Mouse (Mus musculus) stomach, postnatal 0 days (tissue): ENCODE data around the gene Bicral. TPM values are rescaled to one million over a fixed set of nuclear protein-coding genes. Genes with fewer than 3 reads are reported as not detected.

Experiments
- ATAC-seq: fragments of 200-750 bp; cut with Nextera tagmentation; 2 replicates; pipeline ENCODE4 v1.8.0; 2017; ENCODE audit not compliant: low FRiP score, low TSS enrichment
- DNase-seq: peaks from one replicate; pipeline ENCODE4 v3.0.0-alpha.2; 2016; ENCODE audit warnings: low spot score
- H3K27ac ChIP-seq: fragments of 300-500 bp; sonication (generic); replicated peaks from 2 replicates; pipeline ENCODE4 v1.5.1; 2014; ENCODE audit warnings: mild to moderate bottlenecking, control low read depth
- H3K27me3 ChIP-seq: fragments of 300-500 bp; sonication (generic); 2 replicates; pipeline ENCODE4 v1.6.1; 2014; ENCODE audit warnings: low read length; ENCODE audit not compliant: control insufficient read depth, insufficient read depth
- H3K36me3 ChIP-seq: fragments of 300-500 bp; sonication (generic); 2 replicates; pipeline ENCODE4 v1.6.1; 2014; ENCODE audit warnings: low read length, mixed read lengths; ENCODE audit not compliant: control insufficient read depth, insufficient read depth
- H3K4me1 ChIP-seq: fragments of 300-500 bp; sonication (generic); replicated peaks from 2 replicates; pipeline ENCODE4 v1.6.1; 2014; ENCODE audit warnings: antibody characterized with exemption; ENCODE audit not compliant: control insufficient read depth, insufficient read depth
- H3K4me2 ChIP-seq: fragments of 300-500 bp; sonication (generic); replicated peaks from 2 replicates; pipeline ENCODE4 v1.6.1; 2014; ENCODE audit warnings: low read depth, mild to moderate bottlenecking, control low read depth, moderate library complexity
- H3K4me3 ChIP-seq: fragments of 300-500 bp; sonication (generic); 2 replicates; pipeline ENCODE4 v1.5.1; 2014; ENCODE audit warnings: low read depth, low read length, control low read depth
- H3K9ac ChIP-seq: fragments of 300-500 bp; sonication (generic); 2 replicates; pipeline ENCODE4 v1.6.1; 2014; ENCODE audit warnings: mild to moderate bottlenecking, low read length, control low read depth, mixed read lengths
- H3K9me3 ChIP-seq: fragments of 300-500 bp; sonication (generic); 2 replicates; pipeline ENCODE4 v1.6.1; 2016; ENCODE audit warnings: low read length; ENCODE audit not compliant: control insufficient read depth
- CTCF ChIP-seq: IDR thresholded peaks from 2 replicates; pipeline ENCODE4 v1.5.1; 2016; ENCODE audit warnings: antibody characterized with exemption, low read depth, mild to moderate bottlenecking, moderate library complexity
- EP300 ChIP-seq: optimal IDR thresholded peaks from 2 replicates; pipeline ENCODE3; 2016; ENCODE audit warnings: antibody characterized with exemption
- WGBS: fragments of 180-500 bp; shearing (Covaris S2); extraction: QIAGEN DNeasy Blood & Tissue Kit; methylation state at CpG from one replicate; pipeline ENCODE4 v1.1.7; 2014; 5-methylcytosine and 5-hydroxymethylcytosine counted together
- polyA plus RNA-seq: library from polyadenylated mRNA; unstranded; fragments of >200 nt; fragmentation: Nextera tagmentation; extraction: Ambion mirVana; gene quantifications from 2 replicates; pipeline ENCODE4 v1.2.1, GENCODE M21; 2015

Bicral gene
- polyA plus RNA-seq, 1 experiment from 2014 or later, result 2.3 TPM

GRCm38 (mm10) chr17:46809131-46809830 is 49.0 kb downstream of the Bicral start:
- TF ChIP-seq CTCF (no peak), EP300 (no peak)
- ATAC-seq (no peak), DNase-seq (no peak)
- H3K9ac ChIP-seq, result no peak overlapping the region
- H3K27me3 ChIP-seq, result no peaks in the 10 kb centered on the region
- H3K36me3 ChIP-seq, result peaks cover 28% of the 10 kb centered on the region
- H3K4me2 ChIP-seq, result no peak overlapping the region
- H3K27ac ChIP-seq, result no peak overlapping the region
- WGBS, result 81% methylated on average over 6 of the region's 6 CpGs
- no peaks in the 10 kb centered on the region for H3K9me3 ChIP-seq
- no peak overlapping the region for H3K4me3 ChIP-seq
- H3K4me1 ChIP-seq, result no peaks in the 10 kb centered on the region

GRCm38 (mm10) chr17:46808376-46808775 is 49.9 kb downstream of the Bicral start:
- H3K9ac ChIP-seq, result no peak overlapping the region
- no peak overlapping the region for H3K4me2 ChIP-seq
- 86% methylated on average over 9 of the region's 10 CpGs for WGBS
- no peaks in the 10 kb centered on the region for H3K9me3 ChIP-seq
- no peak for DNase-seq
- H3K27ac ChIP-seq, result no peak overlapping the region
- no peak for ATAC-seq
- TF ChIP-seq CTCF (no peak), EP300 (no peak)
- H3K4me1 ChIP-seq, result no peaks in the 10 kb centered on the region
- H3K27me3 ChIP-seq, result no peaks in the 10 kb centered on the region
- H3K36me3 ChIP-seq, result peaks cover 28% of the 10 kb centered on the region
- no peak overlapping the region for H3K4me3 ChIP-seq

GRCm38 (mm10) chr17:46801761-46802160 is 56.5 kb downstream of the Bicral start:
- H3K27me3 ChIP-seq, result no peaks in the 10 kb centered on the region
- 78% methylated on average over 6 of the region's 6 CpGs for WGBS
- no peaks in the 10 kb centered on the region for H3K9me3 ChIP-seq
- H3K27ac ChIP-seq, result no peak overlapping the region
- no peak overlapping the region for H3K9ac ChIP-seq
- peaks cover 29% of the 10 kb centered on the region for H3K36me3 ChIP-seq
- H3K4me2 ChIP-seq, result no peak overlapping the region
- DNase-seq (no peak), ATAC-seq (no peak)
- H3K4me3 ChIP-seq, result no peak overlapping the region
- no peaks in the 10 kb centered on the region for H3K4me1 ChIP-seq
- TF ChIP-seq CTCF, result no peak
- no peak for TF ChIP-seq EP300

- whole genome bisulfite sequencing, result 62% methylated on average over 10 of the region's 10 CpGs
- no peak overlapping the region for H3K4me2 ChIP-seq
- no peak overlapping the region for H3K9ac ChIP-seq
- DNase-seq, result no peak
- no peak for ATAC-seq
- no peak overlapping the region for H3K4me3 ChIP-seq
- H3K27ac ChIP-seq, result no peak overlapping the region
- H3K27me3 ChIP-seq, result no peaks in the 10 kb centered on the region
- peaks cover 19% of the 10 kb centered on the region for H3K36me3 ChIP-seq
- no peaks in the 10 kb centered on the region for H3K4me1 ChIP-seq
- no peak for TF ChIP-seq CTCF
- no peak for TF ChIP-seq EP300
- H3K9me3 ChIP-seq, result no peaks in the 10 kb centered on the region
Observed at GRCm38 (mm10) chr17:46799680-46800079, 58.6 kb downstream of the Bicral start.

- no peak overlapping the region for H3K9ac ChIP-seq
- TF ChIP-seq EP300 (no peak), CTCF (no peak)
- H3K4me2 ChIP-seq, result no peak overlapping the region
- no peaks in the 10 kb centered on the region for H3K27me3 ChIP-seq
- WGBS, result 37% methylated on average over 8 of the region's 8 CpGs
- H3K9me3 ChIP-seq, result no peaks in the 10 kb centered on the region
- H3K4me1 ChIP-seq, result no peaks in the 10 kb centered on the region
- no peak overlapping the region for H3K27ac ChIP-seq
- no peak overlapping the region for H3K4me3 ChIP-seq
- ATAC-seq (no peak), DNase-seq (no peak)
- peaks cover 19% of the 10 kb centered on the region for H3K36me3 ChIP-seq
Observed at GRCm38 (mm10) chr17:46797386-46797785, 60.9 kb downstream of the Bicral start.

- Histone ChIP-seq H3K4me3 (no peak overlapping the region), H3K27me3 (no peaks in the 10 kb centered on the region), H3K4me1 (no peaks in the 10 kb centered on the region), H3K36me3 (peaks cover 14% of the 10 kb centered on the region), H3K4me2 (no peak overlapping the region), H3K27ac (no peak overlapping the region), H3K9me3 (no peaks in the 10 kb centered on the region), H3K9ac (no peak overlapping the region)
- TF ChIP-seq CTCF (no peak), EP300 (no peak)
- DNase-seq (no peak), ATAC-seq (no peak)
- WGBS, result 85% methylated on average over 4 of the region's 4 CpGs
Observed at GRCm38 (mm10) chr17:46796743-46797142, 61.5 kb downstream of the Bicral start.
